Mouse (Mus musculus) neural tube, embryonic 11.5 days (tissue): ENCODE results near the gene Scrt2. TPM values are rescaled to one million over a fixed set of nuclear protein-coding genes. Genes with fewer than 3 reads are reported as not detected.
A peak's percentile ranks its signal among the peaks of the same experiment; 100 is the strongest.

ENCODE experiments used
- ATAC-seq: fragments of 200-750 bp; cut with Nextera tagmentation; 2 replicates; pipeline ENCODE4 v1.8.0; 2017; ENCODE audit warnings: moderate number of reproducible peaks, mild to moderate bottlenecking, moderate TSS enrichment, moderate library complexity; ENCODE audit not compliant: insufficient read depth, low FRiP score, low TSS enrichment
- DNase-seq: peaks from one replicate; pipeline ENCODE4 v3.0.0-alpha.2; 2015; ENCODE audit warnings: low spot score
- H3K27ac ChIP-seq: fragments of 300-500 bp; sonication (generic); 2 replicates; pipeline ENCODE4 v1.5.1; 2014; ENCODE audit warnings: low read depth, mild to moderate bottlenecking, low read length
- H3K27me3 ChIP-seq: fragments of 300-500 bp; sonication (generic); 2 replicates; pipeline ENCODE4 v1.6.1; 2014; ENCODE audit warnings: mild to moderate bottlenecking, low read length, mixed read lengths; ENCODE audit not compliant: control insufficient read depth, insufficient read depth
- H3K36me3 ChIP-seq: fragments of 300-500 bp; sonication (generic); 2 replicates; pipeline ENCODE4 v1.6.1; 2014; ENCODE audit warnings: mild to moderate bottlenecking, low read length, moderate library complexity, mixed read lengths; ENCODE audit not compliant: control insufficient read depth, insufficient read depth
- H3K4me1 ChIP-seq: fragments of 300-500 bp; sonication (generic); 2 replicates; pipeline ENCODE4 v1.6.1; 2014; ENCODE audit warnings: low read length, mixed read lengths; ENCODE audit not compliant: control insufficient read depth, insufficient read depth
- H3K4me2 ChIP-seq: fragments of 300-500 bp; sonication (generic); 2 replicates; pipeline ENCODE4 v1.6.1; 2014; ENCODE audit warnings: low read depth, mild to moderate bottlenecking, moderate library complexity
- H3K4me3 ChIP-seq: fragments of 300-500 bp; sonication (generic); 2 replicates; pipeline ENCODE4 v1.5.1; 2014; ENCODE audit warnings: low read depth, low read length
- H3K9ac ChIP-seq: fragments of 300-500 bp; sonication (generic); 2 replicates; pipeline ENCODE4 v1.6.1; 2014; ENCODE audit warnings: mild to moderate bottlenecking, low read length
- H3K9me3 ChIP-seq: fragments of 300-500 bp; sonication (generic); 2 replicates; pipeline ENCODE4 v1.6.1; 2016; ENCODE audit warnings: low read length; ENCODE audit not compliant: control insufficient read depth
- WGBS: fragments of 180-500 bp; shearing (Covaris S2); extraction: QIAGEN DNeasy Blood & Tissue Kit; methylation state at CpG from one replicate; pipeline ENCODE4 v1.1.7; 2014; 5-methylcytosine and 5-hydroxymethylcytosine counted together
- polyA plus RNA-seq: library from polyadenylated mRNA; unstranded; fragments of >200 nt; fragmentation: Nextera tagmentation; extraction: Ambion mirVana; gene quantifications from 2 replicates; pipeline ENCODE4 v1.2.1, GENCODE M21; 2014

The Scrt2 gene
- polyA plus RNA-seq, 1 experiment from 2014 or later: 25.1 TPM

DNA sequence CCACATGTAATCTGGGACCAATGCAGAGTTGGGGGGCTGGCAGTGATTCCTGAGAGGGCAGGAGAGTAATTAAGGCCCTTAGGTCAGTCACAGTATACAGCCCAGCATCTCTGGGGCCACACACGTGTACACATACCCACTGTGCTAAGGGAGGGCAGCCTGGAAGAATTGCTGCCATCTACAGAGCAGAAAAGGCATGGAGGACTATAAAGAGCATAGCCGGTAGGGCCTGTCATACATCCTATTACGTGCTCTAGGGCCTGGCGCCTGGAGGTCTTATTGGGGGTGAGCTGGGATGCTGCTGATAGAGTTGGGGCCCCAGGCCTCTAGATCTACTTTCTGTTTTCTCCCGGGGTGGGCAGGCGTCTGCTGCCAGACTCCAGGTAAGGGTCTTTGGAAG is 5.1 kb downstream of the Scrt2 start:
- ATAC-seq (no peak), DNase-seq (no peak)
- peaks cover 6% of the 10 kb centered on the region; the same call in 1 of the 2 replicates for H3K27me3 ChIP-seq
- H3K9ac ChIP-seq: no peak overlapping the region; the same call in 1 of the 2 replicates
- H3K4me1 ChIP-seq: peaks cover 9% of the 10 kb centered on the region
- H3K4me3 ChIP-seq: no peak overlapping the region
- H3K36me3 ChIP-seq: no peaks in the 10 kb centered on the region; the same call in 1 of the 2 replicates
- no peak overlapping the region for H3K27ac ChIP-seq
- peak overlapping the region; percentile 58 for H3K4me2 ChIP-seq
- WGBS: 70% methylated on average over 6 of the region's 6 CpGs
- no peaks in the 10 kb centered on the region for H3K9me3 ChIP-seq

DNA sequence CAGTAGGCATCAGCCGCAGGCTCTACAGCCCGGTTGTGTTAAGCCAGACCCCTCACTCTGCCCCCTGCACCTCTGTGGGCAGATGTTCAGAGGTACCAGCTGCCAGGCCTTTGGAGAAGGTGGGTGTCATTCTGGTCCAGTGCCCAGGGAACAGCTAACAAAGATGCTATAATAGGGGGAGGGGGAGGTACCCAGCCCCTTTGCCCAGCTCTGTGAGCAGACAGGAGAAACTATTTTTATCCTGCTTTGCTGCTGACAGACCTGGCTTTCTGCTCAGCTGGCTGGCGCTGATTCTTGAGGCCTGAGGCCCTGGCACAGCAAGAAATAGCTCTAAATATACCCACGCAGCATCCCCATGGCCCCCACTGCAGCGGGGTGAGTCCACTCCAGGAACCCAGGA is 5.8 kb downstream of the Scrt2 start:
- Histone ChIP-seq H3K36me3 (no peaks in the 10 kb centered on the region; the same call in 1 of the 2 replicates), H3K4me2 (peak overlapping the region; percentile 58), H3K4me1 (peaks cover 11% of the 10 kb centered on the region), H3K27me3 (peaks cover 6% of the 10 kb centered on the region; the same call in 1 of the 2 replicates), H3K27ac (no peak overlapping the region), H3K9me3 (no peaks in the 10 kb centered on the region), H3K4me3 (no peak overlapping the region), H3K9ac (no peak overlapping the region; the same call in 1 of the 2 replicates)
- WGBS: 90% methylated on average over 5 of the region's 5 CpGs
- DNase-seq: no peak
- ATAC-seq: no peak

DNA sequence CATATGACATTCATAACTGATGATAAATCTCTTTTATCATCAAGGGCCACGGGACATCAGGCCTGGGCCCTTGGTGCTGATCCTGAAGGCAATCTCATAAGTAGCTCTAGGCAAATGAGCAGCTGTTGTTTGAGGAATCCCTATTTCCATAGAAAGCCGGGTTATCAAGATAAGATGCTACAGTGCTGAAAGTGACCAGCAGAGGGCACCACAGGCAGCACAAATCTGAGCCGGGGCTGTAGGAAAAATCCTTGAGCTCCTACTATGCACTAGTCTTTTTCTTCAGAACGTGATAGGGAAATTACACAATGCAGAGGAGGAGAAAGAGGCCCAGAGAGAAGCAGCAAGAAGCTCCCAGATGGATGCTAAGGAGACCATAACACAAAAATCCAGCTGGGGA is 7.7 kb downstream of the Scrt2 start:
- peaks cover 17% of the 10 kb centered on the region for H3K4me1 ChIP-seq
- peak; percentile 57 for DNase-seq
- peaks cover 17% of the 10 kb centered on the region for H3K27me3 ChIP-seq
- no peaks in the 10 kb centered on the region for H3K9me3 ChIP-seq
- H3K4me2 ChIP-seq: no peak overlapping the region
- ATAC-seq: no peak
- no peak overlapping the region for H3K4me3 ChIP-seq
- 12% methylated on average over 4 of the region's 4 CpGs for WGBS
- no peaks in the 10 kb centered on the region; the same call in 1 of the 2 replicates for H3K36me3 ChIP-seq
- H3K27ac ChIP-seq: no peak overlapping the region
- no peak overlapping the region for H3K9ac ChIP-seq

DNA sequence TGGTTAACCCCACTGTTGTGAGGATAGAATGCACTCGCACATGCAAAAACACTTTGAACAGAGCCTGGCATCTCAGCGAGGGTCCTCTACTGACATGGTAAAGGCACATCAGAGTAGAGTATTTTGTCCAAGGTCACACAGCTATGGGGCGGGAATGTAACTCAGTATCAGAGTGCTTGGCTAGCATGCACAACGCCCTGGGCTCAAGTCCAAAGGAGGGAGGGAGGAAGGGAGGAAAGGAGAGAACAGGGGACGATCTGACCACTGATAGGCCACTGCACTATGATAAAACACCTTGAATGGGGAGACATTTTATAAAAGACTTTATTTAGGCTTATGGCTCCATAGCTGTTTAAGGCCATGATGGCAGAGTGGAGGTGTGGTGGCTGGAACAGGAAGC is 8.3 kb downstream of the Scrt2 start:
- DNase-seq (no peak), ATAC-seq (no peak)
- Histone ChIP-seq H3K27me3 (peaks cover 21% of the 10 kb centered on the region), H3K4me2 (no peak overlapping the region), H3K4me3 (no peak overlapping the region), H3K4me1 (peaks cover 17% of the 10 kb centered on the region), H3K9ac (no peak overlapping the region), H3K9me3 (no peaks in the 10 kb centered on the region), H3K36me3 (no peaks in the 10 kb centered on the region; the same call in 1 of the 2 replicates), H3K27ac (peak overlapping the region; percentile 35; the same call in 1 of the 2 replicates)
- WGBS: 85% methylated on average over 5 of the region's 5 CpGs

DNA sequence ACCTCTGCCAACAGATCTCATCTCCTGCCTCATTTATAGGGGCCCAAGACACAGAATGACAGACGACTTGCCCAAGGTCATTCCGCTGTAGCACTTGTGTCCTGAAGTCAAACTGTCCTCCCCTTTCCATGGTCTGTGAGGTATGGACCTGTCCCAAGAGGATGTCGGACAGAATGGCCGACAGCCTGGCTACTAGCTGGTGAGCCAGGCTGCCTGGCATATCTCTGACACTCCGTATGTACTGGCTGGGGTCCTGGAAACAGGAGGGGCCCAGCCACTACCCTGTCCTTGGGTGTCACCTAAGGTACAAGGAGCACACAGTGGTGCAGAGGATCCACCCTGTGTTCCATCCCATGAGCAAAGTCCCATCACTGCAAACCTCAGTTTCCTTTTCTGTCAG is 9.2 kb downstream of the Scrt2 start:
- H3K36me3 ChIP-seq: no peaks in the 10 kb centered on the region; the same call in 1 of the 2 replicates
- peaks cover 27% of the 10 kb centered on the region for H3K27me3 ChIP-seq
- peak overlapping the region; percentile 44; the same call in 1 of the 2 replicates for H3K27ac ChIP-seq
- DNase-seq (no peak), ATAC-seq (no peak)
- H3K4me2 ChIP-seq: no peak overlapping the region
- H3K9ac ChIP-seq: no peak overlapping the region
- 81% methylated on average over 5 of the region's 5 CpGs for WGBS
- peaks cover 16% of the 10 kb centered on the region for H3K4me1 ChIP-seq
- no peaks in the 10 kb centered on the region for H3K9me3 ChIP-seq
- H3K4me3 ChIP-seq: no peak overlapping the region

DNA sequence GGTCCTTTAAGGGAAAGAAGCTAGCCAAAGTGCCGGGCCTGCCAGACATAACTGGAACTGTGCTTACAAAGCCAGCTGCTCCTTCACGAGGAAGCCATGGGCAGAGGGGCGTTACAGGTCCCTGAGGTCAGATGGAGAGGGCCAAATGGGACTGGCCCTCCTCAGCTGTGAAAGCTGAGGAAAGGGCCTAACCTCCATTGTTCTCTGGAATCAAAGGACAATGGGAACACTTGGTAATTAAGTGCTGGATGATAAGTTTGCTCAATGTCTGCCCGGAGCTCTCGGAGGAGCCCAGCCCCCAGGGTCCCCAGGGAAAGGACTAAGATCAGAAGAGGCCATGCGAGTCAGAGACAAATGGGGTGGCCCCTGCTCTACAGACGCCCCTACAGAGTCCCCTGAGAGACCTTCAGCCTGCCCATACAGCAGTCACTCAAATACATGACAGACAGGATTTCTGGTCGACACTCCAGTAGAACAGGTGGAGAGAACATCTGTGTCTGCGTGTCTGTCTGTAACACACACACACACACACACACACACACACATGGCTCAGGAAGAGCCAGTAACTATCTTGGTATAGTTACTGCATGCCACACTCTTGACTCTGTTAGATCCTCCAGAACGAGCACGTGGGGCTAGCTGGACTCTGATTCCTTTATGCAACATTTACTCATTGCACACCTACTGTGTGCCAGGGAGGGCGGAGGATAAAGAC is 10.2 kb downstream of the Scrt2 start:
- Histone ChIP-seq H3K27me3 (peaks cover 27% of the 10 kb centered on the region), H3K9me3 (no peaks in the 10 kb centered on the region), H3K4me3 (no peak overlapping the region), H3K27ac (0 out of 2 replicates have a peak overlapping the region, but pooled peaks have one; percentile 44), H3K4me1 (peaks cover 15% of the 10 kb centered on the region), H3K9ac (peak overlapping the region; percentile 1), H3K4me2 (no peak overlapping the region), H3K36me3 (no peaks in the 10 kb centered on the region; the same call in 1 of the 2 replicates)
- DNase-seq (peak; percentile 53), ATAC-seq (peak; percentile 11; the same call in 1 of the 2 replicates)
- 24% methylated on average over 12 of the region's 12 CpGs for WGBS

DNA sequence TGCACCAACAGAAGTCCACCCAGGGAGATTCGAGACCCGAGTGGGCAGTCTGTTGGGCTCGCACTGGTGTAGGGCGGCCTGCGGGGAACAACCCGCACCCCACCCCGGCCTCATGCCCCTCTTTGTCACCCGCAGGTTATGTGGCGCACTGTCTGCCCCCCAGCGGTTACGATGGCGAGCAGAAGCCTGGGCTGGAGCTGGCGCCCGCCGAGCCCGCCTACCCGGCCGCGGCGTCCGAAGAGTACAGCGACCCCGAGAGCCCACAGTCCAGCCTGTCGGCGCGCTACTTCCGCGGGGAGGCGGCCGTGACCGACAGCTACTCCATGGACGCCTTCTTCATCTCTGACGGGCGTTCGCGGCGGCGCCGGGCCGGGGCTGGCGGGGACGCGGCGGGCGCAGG is 11.6 kb downstream of the Scrt2 start:
- Histone ChIP-seq H3K4me3 (peak overlapping the region; percentile 35), H3K27me3 (peaks cover 27% of the 10 kb centered on the region), H3K36me3 (no peaks in the 10 kb centered on the region), H3K4me2 (peak overlapping the region; percentile 42), H3K27ac (0 out of 2 replicates have a peak overlapping the region, but pooled peaks have one; percentile 30), H3K4me1 (peaks cover 8% of the 10 kb centered on the region), H3K9ac (peak overlapping the region; percentile 32; the same call in 1 of the 2 replicates), H3K9me3 (no peaks in the 10 kb centered on the region)
- DNase-seq (peak; percentile 50), ATAC-seq (no peak)
- WGBS: 7% methylated on average over 33 of the region's 45 CpGs

DNA sequence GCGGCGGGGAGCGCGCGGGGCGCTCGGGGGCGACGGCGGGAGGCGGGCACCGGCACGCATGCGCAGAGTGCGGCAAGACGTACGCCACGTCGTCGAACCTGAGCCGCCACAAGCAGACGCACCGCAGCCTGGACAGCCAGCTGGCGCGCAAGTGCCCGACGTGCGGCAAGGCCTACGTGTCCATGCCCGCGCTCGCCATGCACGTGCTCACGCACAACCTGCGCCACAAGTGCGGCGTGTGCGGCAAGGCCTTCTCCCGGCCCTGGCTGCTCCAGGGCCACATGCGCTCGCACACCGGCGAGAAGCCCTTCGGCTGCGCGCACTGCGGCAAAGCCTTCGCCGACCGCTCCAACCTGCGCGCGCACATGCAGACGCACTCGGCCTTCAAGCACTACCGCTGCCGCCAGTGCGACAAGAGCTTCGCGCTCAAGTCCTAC is 12.0 kb downstream of the Scrt2 start:
- Histone ChIP-seq H3K4me1 (peaks cover 8% of the 10 kb centered on the region), H3K4me3 (peak overlapping the region; percentile 35), H3K27me3 (peaks cover 27% of the 10 kb centered on the region), H3K27ac (peak overlapping the region; percentile 30; the same call in 1 of the 2 replicates), H3K9me3 (no peaks in the 10 kb centered on the region), H3K9ac (no peak overlapping the region; the same call in 1 of the 2 replicates), H3K4me2 (peak overlapping the region; percentile 42), H3K36me3 (no peaks in the 10 kb centered on the region)
- ATAC-seq: no peak
- WGBS: under 1% methylated on average over 54 of the region's 60 CpGs
- peak; percentile 61 for DNase-seq
